In genomic region chr2:151898106-151898505, GRCm38 (mm10) we compare ENCODE assay signal across 14 mouse cellular contexts. TPM values are rescaled to one million over a fixed set of nuclear protein-coding genes. Genes with fewer than 3 reads are reported as not detected.
"Had no signal": no experiment of that assay in that cellular context is flagged by ENCODE, and none has a peak within 500 bp of the region (broad histone marks: within the 10 kb centered on the region; RNA-seq: fewer than 3 reads in every experiment).

No protein-coding gene starts in this region.

- DNase-seq: lung, adult 18-20 months; lung, embryonic 14.5 days; lung, postnatal 10 days; midbrain, embryonic 14.5 days; retina, postnatal 1 day; right cerebral cortex, adult 18-20 months; right cerebral cortex, postnatal 25 days; right cerebral cortex, postnatal 4 days; spleen, adult 18-20 months; thymus, adult 18-20 months; thymus, postnatal 14 days; thymus, postnatal 36 days had no signal

RNA-seq across cellular contexts. Expression of gene Angpt4, which starts 12.9 kb away (rescaled TPM):
- total RNA-seq: megakaryocyte-erythroid progenitor cell, adult 5-6 weeks had no signal

RNA-seq across cellular contexts. Expression of gene Rspo4, which starts 55.4 kb away (rescaled TPM):
- total RNA-seq: megakaryocyte, adult 5-6 weeks; megakaryocyte-erythroid progenitor cell, adult 5-6 weeks had no signal
